Mouse (Mus musculus): ENCODE data around the gene Rgs6. TPM values are rescaled to one million over a fixed set of nuclear protein-coding genes. Genes with fewer than 3 reads are reported as not detected.

Rgs6 gene
- polyA plus RNA-seq, 1 experiment from 2014 or later: 1.8 TPM

- Histone ChIP-seq H3K27ac (peak overlapping the region; percentile 63), H3K4me3 (replicated peaks) (no peak overlapping the region), H3K9ac (no peak overlapping the region), H3K27me3 (no peaks in the 10 kb centered on the region), H3K4me1 (peaks cover 20% of the 10 kb centered on the region), H3K36me3 (replicated peaks) (no peaks in the 10 kb centered on the region), H3K9me3 (no peaks in the 10 kb centered on the region), H3K4me2 (no peak overlapping the region)
- ATAC-seq (ENCODE audit: low FRiP score): no peak
- 53% methylated on average over 3 of the region's 3 CpGs for WGBS
Measured at GRCm38 (mm10) chr12:83072181-83072887, 484.2 kb downstream of the Rgs6 start.

DNA sequence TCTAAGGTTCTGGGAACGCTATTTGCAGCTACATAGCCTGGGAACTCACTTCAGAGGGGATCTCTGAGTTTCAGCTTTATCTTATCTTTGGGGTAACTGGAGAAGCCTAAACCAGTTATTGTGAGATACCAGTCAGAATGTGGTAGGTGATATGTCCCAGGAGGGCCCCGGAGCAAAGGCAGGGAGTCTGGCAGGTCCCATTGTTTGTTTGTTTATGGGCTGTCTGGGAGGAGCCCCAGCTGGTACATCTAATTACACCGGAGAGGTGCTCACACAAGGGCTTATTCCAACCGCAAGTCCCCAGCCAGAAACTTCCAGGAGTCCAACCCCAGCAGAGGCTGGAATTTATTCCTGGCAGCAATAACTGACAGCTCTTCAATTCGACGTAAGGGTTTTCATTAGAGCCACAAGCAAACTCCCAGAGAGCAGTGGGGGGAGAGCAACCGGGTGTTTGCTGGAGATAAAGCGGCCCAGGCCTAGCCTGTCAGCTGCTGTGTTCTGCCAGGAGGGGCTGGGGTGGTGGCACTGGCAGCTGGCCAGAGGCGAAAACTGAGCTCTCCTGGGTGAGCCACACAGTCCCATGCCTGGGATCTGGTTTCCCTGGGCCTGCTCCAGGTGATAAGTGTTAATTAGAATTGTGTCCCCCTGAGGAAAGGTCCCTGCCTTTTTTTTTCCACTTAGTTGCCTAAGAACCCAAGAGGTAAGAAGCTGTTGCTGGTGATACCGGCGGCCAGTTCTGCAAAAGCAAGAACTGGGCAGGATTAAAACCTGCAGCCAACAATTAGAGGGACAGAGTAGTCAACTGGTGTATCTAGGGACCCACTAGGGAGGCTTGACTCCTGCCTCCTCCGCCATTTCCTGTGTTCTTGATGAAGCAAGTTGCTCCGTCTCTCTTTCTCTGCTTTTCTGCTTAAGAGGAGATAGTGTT, 485.1 kb downstream of the Rgs6 start:
- 31% methylated on average over 13 of the region's 13 CpGs for WGBS
- ATAC-seq (ENCODE audit: low FRiP score): peak; percentile 90
- no peak overlapping the region for H3K9ac ChIP-seq
- peaks cover 20% of the 10 kb centered on the region for H3K4me1 ChIP-seq
- no peak overlapping the region for H3K4me2 ChIP-seq
- H3K4me3 ChIP-seq (replicated peaks): no peak overlapping the region
- no peaks in the 10 kb centered on the region for H3K36me3 ChIP-seq (replicated peaks)
- no peaks in the 10 kb centered on the region for H3K27me3 ChIP-seq
- H3K27ac ChIP-seq: peak overlapping the region; percentile 63
- H3K9me3 ChIP-seq: no peaks in the 10 kb centered on the region

DNA sequence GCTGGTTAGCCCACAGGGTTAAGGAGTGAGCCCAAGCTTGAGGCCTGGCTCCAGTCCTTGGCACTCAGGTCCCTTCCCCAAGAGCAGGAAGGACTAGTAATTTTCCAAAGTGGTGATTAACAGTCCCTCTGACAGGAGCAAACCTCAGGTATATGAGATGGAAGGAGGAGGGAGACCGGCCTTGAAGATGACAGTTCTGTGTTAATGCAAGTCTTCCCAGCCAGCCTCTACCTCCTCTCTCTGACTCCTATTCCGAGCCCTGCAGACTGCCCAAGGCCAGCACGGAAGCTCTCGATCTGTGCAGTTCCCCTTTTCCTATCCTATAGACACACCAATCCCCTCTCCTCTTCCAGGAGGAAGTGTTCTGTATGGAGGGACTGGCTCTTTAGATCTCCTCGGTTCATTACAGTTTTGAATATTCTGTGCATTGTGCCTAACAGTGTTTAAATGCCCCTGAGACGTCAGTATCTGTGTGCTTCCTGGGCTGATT, 485.8 kb downstream of the Rgs6 start:
- WGBS: 82% methylated on average over 6 of the region's 6 CpGs
- H3K36me3 ChIP-seq (replicated peaks): no peaks in the 10 kb centered on the region
- peaks cover 20% of the 10 kb centered on the region for H3K4me1 ChIP-seq
- H3K9me3 ChIP-seq: no peaks in the 10 kb centered on the region
- H3K27ac ChIP-seq: peak overlapping the region; percentile 63
- H3K27me3 ChIP-seq: no peaks in the 10 kb centered on the region
- H3K4me2 ChIP-seq: no peak overlapping the region
- H3K9ac ChIP-seq: no peak overlapping the region
- ATAC-seq (ENCODE audit: low FRiP score): no peak
- H3K4me3 ChIP-seq (replicated peaks): no peak overlapping the region

- Histone ChIP-seq H3K27ac (no peak overlapping the region), H3K9ac (no peak overlapping the region), H3K36me3 (replicated peaks) (no peaks in the 10 kb centered on the region), H3K4me2 (no peak overlapping the region), H3K27me3 (no peaks in the 10 kb centered on the region), H3K4me3 (replicated peaks) (no peak overlapping the region), H3K4me1 (peaks cover 20% of the 10 kb centered on the region), H3K9me3 (no peaks in the 10 kb centered on the region)
- no peak for ATAC-seq (ENCODE audit: low FRiP score)
- 96% methylated on average over 3 of the region's 3 CpGs for WGBS
Measured at GRCm38 (mm10) chr12:83076179-83076578, 488.1 kb downstream of the Rgs6 start.

GRCm38 (mm10) chr12:83077486-83077885, 489.4 kb downstream of the Rgs6 start:
- WGBS: 91% methylated on average over 2 of the region's 2 CpGs
- no peak for ATAC-seq (ENCODE audit: low FRiP score)

DNA sequence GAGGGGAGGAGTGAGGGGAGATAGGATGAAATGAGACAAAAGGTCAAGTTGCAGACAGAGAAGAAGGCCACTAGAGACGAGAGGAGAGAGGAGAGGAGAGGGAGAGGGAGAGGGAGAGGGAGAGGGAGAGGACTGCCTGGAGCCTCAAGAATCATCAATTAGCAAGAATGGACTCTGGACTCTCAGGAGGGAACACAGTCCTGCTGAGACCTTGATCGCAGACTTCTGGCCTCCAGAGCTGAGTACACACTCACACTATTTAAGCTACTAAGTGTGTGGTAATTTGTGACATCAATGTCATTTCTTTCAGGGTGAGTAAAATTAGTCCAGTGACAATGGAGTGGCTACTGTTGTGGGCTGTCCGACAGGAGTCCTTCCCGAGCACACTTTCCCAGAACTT, 495.3 kb downstream of the Rgs6 start:
- Histone ChIP-seq H3K4me1 (no peaks in the 10 kb centered on the region), H3K9ac (no peak overlapping the region), H3K4me2 (no peak overlapping the region), H3K27me3 (no peaks in the 10 kb centered on the region), H3K27ac (no peak overlapping the region), H3K4me3 (replicated peaks) (no peak overlapping the region), H3K9me3 (no peaks in the 10 kb centered on the region), H3K36me3 (replicated peaks) (no peaks in the 10 kb centered on the region)
- 86% methylated on average over 3 of the region's 4 CpGs for WGBS
- ATAC-seq (ENCODE audit: low FRiP score): no peak

More at GRCm38 (mm10) chr12:83077486-83077885, 489.4 kb downstream of the Rgs6 start:
- no peak overlapping the region for H3K4me2 ChIP-seq
- no peaks in the 10 kb centered on the region for H3K36me3 ChIP-seq (replicated peaks)
- no peaks in the 10 kb centered on the region for H3K9me3 ChIP-seq
- peaks cover 16% of the 10 kb centered on the region for H3K4me1 ChIP-seq
- H3K9ac ChIP-seq: no peak overlapping the region
- no peak overlapping the region for H3K27ac ChIP-seq
- no peaks in the 10 kb centered on the region for H3K27me3 ChIP-seq
- H3K4me3 ChIP-seq (replicated peaks): no peak overlapping the region

DNA sequence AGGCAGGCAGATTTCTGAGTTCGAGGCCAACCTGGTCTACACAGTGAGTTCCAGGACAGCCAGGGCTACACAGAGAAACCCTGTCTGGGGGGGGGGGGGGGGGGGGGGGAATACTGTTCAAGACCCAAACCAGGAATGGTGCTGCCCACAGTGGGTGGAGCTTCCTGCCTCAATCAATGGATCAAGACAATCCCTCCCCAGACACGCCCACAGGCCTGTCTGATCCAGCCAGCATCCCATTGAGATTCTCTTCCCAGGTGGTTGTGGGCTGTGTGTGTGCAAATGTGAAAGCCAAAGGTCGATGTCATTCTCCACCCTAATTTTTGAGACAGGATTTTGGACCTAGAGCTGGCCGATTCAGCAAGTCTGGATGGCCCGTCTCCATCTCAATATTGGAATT, 496.5 kb downstream of the Rgs6 start:
- WGBS: 93% methylated on average over 5 of the region's 5 CpGs
- Histone ChIP-seq H3K27me3 (no peaks in the 10 kb centered on the region), H3K4me1 (no peaks in the 10 kb centered on the region), H3K36me3 (replicated peaks) (no peaks in the 10 kb centered on the region), H3K4me2 (no peak overlapping the region), H3K9ac (no peak overlapping the region), H3K4me3 (replicated peaks) (no peak overlapping the region), H3K9me3 (no peaks in the 10 kb centered on the region), H3K27ac (no peak overlapping the region)
- ATAC-seq (ENCODE audit: low FRiP score): no peak

DNA sequence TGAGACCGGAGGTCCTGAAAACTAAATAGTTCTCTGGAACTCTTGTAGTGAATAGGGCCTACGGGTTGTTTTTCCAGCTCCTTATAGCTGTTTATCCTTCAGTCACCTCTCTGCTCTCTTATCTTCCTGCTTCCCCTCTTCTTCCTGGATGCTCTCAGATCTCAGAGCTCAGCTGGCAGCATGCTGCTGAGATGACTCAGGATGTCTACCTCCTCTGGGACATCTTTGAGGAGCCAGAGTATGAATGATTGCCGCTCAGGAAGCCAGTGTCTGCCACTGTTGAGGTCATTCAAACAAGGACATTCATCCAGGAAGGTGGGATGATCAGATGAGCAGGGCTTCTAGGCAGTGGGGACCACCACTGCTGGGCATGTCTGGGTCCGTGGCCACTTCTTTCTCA, 498.9 kb downstream of the Rgs6 start:
- no peak overlapping the region for H3K4me2 ChIP-seq
- ATAC-seq (ENCODE audit: low FRiP score): no peak
- no peak overlapping the region for H3K4me3 ChIP-seq (replicated peaks)
- no peaks in the 10 kb centered on the region for H3K4me1 ChIP-seq
- H3K36me3 ChIP-seq (replicated peaks): no peaks in the 10 kb centered on the region
- H3K27ac ChIP-seq: no peak overlapping the region
- no peaks in the 10 kb centered on the region for H3K9me3 ChIP-seq
- WGBS: 91% methylated on average over 4 of the region's 4 CpGs
- no peaks in the 10 kb centered on the region for H3K27me3 ChIP-seq
- no peak overlapping the region for H3K9ac ChIP-seq

- no peak for ATAC-seq (ENCODE audit: low FRiP score)
- Histone ChIP-seq H3K27me3 (no peaks in the 10 kb centered on the region), H3K9me3 (no peaks in the 10 kb centered on the region), H3K9ac (no peak overlapping the region), H3K4me2 (no peak overlapping the region), H3K27ac (no peak overlapping the region), H3K36me3 (replicated peaks) (no peaks in the 10 kb centered on the region), H3K4me3 (replicated peaks) (no peak overlapping the region), H3K4me1 (no peaks in the 10 kb centered on the region)
- 72% methylated on average over 7 of the region's 7 CpGs for WGBS
Measured at GRCm38 (mm10) chr12:83087555-83087954, 499.5 kb downstream of the Rgs6 start.

DNA sequence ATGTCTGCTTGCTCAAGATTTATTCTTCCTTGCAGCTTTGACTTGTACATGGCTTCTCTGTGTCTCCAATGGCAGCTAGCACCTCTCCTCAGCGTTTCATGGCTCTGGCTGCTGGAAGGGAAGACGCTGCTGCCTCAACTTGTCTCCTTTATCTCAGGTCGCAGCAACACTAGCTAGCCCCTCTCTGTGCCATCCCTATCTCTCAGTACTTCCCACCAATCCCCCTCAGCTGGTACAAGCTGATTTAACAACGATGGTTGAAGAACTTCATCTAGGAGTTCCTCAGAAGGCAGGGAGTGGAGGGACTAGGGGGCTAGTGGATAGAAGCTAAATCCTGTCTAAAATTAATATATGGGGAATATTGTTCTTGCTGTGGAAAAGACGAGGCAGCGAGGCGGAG, 503.9 kb downstream of the Rgs6 start:
- no peak overlapping the region for H3K9ac ChIP-seq
- H3K27ac ChIP-seq: no peak overlapping the region
- H3K9me3 ChIP-seq: no peaks in the 10 kb centered on the region
- H3K27me3 ChIP-seq: no peaks in the 10 kb centered on the region
- H3K4me1 ChIP-seq: no peaks in the 10 kb centered on the region
- no peaks in the 10 kb centered on the region for H3K36me3 ChIP-seq (replicated peaks)
- 91% methylated on average over 7 of the region's 7 CpGs for WGBS
- no peak overlapping the region for H3K4me2 ChIP-seq
- no peak for ATAC-seq (ENCODE audit: low FRiP score)
- no peak overlapping the region for H3K4me3 ChIP-seq (replicated peaks)

- H3K4me3 ChIP-seq (replicated peaks): no peak overlapping the region
- no peaks in the 10 kb centered on the region for H3K4me1 ChIP-seq
- ATAC-seq (ENCODE audit: low FRiP score): no peak
- no peaks in the 10 kb centered on the region for H3K36me3 ChIP-seq (replicated peaks)
- no peak overlapping the region for H3K27ac ChIP-seq
- no peaks in the 10 kb centered on the region for H3K27me3 ChIP-seq
- 78% methylated on average over 1 of the region's 1 CpGs for WGBS
- no peak overlapping the region for H3K4me2 ChIP-seq
- H3K9ac ChIP-seq: no peak overlapping the region
- H3K9me3 ChIP-seq: no peaks in the 10 kb centered on the region
Measured at GRCm38 (mm10) chr12:83097787-83098186, 509.7 kb downstream of the Rgs6 start.

- no peaks in the 10 kb centered on the region for H3K27me3 ChIP-seq
- no peak overlapping the region for H3K9ac ChIP-seq
Measured at GRCm38 (mm10) chr12:83098646-83099371, 510.7 kb downstream of the Rgs6 start.

More at GRCm38 (mm10) chr12:83098646-83099371, 510.7 kb downstream of the Rgs6 start:
- ATAC-seq (ENCODE audit: low FRiP score): no peak
- Histone ChIP-seq H3K4me3 (replicated peaks) (no peak overlapping the region), H3K9me3 (no peaks in the 10 kb centered on the region), H3K36me3 (replicated peaks) (no peaks in the 10 kb centered on the region), H3K4me2 (no peak overlapping the region), H3K27ac (no peak overlapping the region), H3K4me1 (no peaks in the 10 kb centered on the region)
- 56% methylated on average over 10 of the region's 10 CpGs for WGBS

Measured in forebrain, embryonic 12.5 days (tissue).